Mouse (Mus musculus): Measurements from ENCODE around the gene Lrrc74b. TPM values are rescaled to one million over a fixed set of nuclear protein-coding genes. Genes with fewer than 3 reads are reported as not detected.
"Not testable (repeated sequence)": the region's sequence is repeated elsewhere in the genome, so short reads cannot be mapped to it uniquely, and the experiment has no call there.

Gene Lrrc74b
- total RNA-seq, 1 experiment from 2014 or later = not detected

- not testable (repeated sequence) for ATAC-seq (replicated peaks; ENCODE audit: insufficient number of reproducible peaks, low FRiP score, low TSS enrichment, poor library complexity, severe bottlenecking)
Observed at GRCm38 (mm10) chr16:17554702-17555101, 6.3 kb downstream of the Lrrc74b start.

GRCm38 (mm10) chr16:17553910-17554685 lies 6.9 kb downstream of the Lrrc74b start:
- peak; percentile 69 for ATAC-seq (replicated peaks; ENCODE audit: insufficient number of reproducible peaks, low FRiP score, low TSS enrichment, poor library complexity, severe bottlenecking)

GRCm38 (mm10) chr16:17552837-17553236 lies 8.2 kb downstream of the Lrrc74b start:
- no peak for ATAC-seq (replicated peaks; ENCODE audit: insufficient number of reproducible peaks, low FRiP score, low TSS enrichment, poor library complexity, severe bottlenecking)

GRCm38 (mm10) chr16:17542632-17543031 lies 18.4 kb downstream of the Lrrc74b start:
- ATAC-seq (replicated peaks; ENCODE audit: insufficient number of reproducible peaks, low FRiP score, low TSS enrichment, poor library complexity, severe bottlenecking) = no peak

GRCm38 (mm10) chr16:17536584-17536983 lies 24.5 kb downstream of the Lrrc74b start:
- no peak for ATAC-seq (replicated peaks; ENCODE audit: insufficient number of reproducible peaks, low FRiP score, low TSS enrichment, poor library complexity, severe bottlenecking)

GRCm38 (mm10) chr16:17532676-17533329 lies 28.2 kb downstream of the Lrrc74b start:
- ATAC-seq (replicated peaks; ENCODE audit: insufficient number of reproducible peaks, low FRiP score, low TSS enrichment, poor library complexity, severe bottlenecking) = no peak

GRCm38 (mm10) chr16:17532271-17532670 lies 28.8 kb downstream of the Lrrc74b start:
- no peak for ATAC-seq (replicated peaks; ENCODE audit: insufficient number of reproducible peaks, low FRiP score, low TSS enrichment, poor library complexity, severe bottlenecking)

GRCm38 (mm10) chr16:17530640-17531288 lies 30.3 kb downstream of the Lrrc74b start, which contains the start of gene Thap7:
Gene Thap7, minus strand, starts transcription at chr16:17531136.
- ATAC-seq (replicated peaks; ENCODE audit: insufficient number of reproducible peaks, low FRiP score, low TSS enrichment, poor library complexity, severe bottlenecking) = peak; percentile 92

- no peak for ATAC-seq (replicated peaks; ENCODE audit: insufficient number of reproducible peaks, low FRiP score, low TSS enrichment, poor library complexity, severe bottlenecking)
Observed at GRCm38 (mm10) chr16:17529981-17530586, 31.0 kb downstream of the Lrrc74b start.

GRCm38 (mm10) chr16:17528276-17528675 lies 32.8 kb downstream of the Lrrc74b start:
- no peak for ATAC-seq (replicated peaks; ENCODE audit: insufficient number of reproducible peaks, low FRiP score, low TSS enrichment, poor library complexity, severe bottlenecking)

- no peak for ATAC-seq (replicated peaks; ENCODE audit: insufficient number of reproducible peaks, low FRiP score, low TSS enrichment, poor library complexity, severe bottlenecking)
Observed at GRCm38 (mm10) chr16:17527606-17528005, 33.4 kb downstream of the Lrrc74b start.

- ATAC-seq (replicated peaks; ENCODE audit: insufficient number of reproducible peaks, low FRiP score, low TSS enrichment, poor library complexity, severe bottlenecking) = no peak
Observed at GRCm38 (mm10) chr16:17526223-17526622, 34.8 kb downstream of the Lrrc74b start.

- no peak for ATAC-seq (replicated peaks; ENCODE audit: insufficient number of reproducible peaks, low FRiP score, low TSS enrichment, poor library complexity, severe bottlenecking)
Observed at GRCm38 (mm10) chr16:17525524-17525923, 35.5 kb downstream of the Lrrc74b start.

- no peak for ATAC-seq (replicated peaks; ENCODE audit: insufficient number of reproducible peaks, low FRiP score, low TSS enrichment, poor library complexity, severe bottlenecking)
Observed at GRCm38 (mm10) chr16:17524156-17524555, 36.9 kb downstream of the Lrrc74b start.

GRCm38 (mm10) chr16:17518910-17519309 lies 42.1 kb downstream of the Lrrc74b start:
- no peak for ATAC-seq (replicated peaks; ENCODE audit: insufficient number of reproducible peaks, low FRiP score, low TSS enrichment, poor library complexity, severe bottlenecking)

GRCm38 (mm10) chr16:17511431-17511830 lies 49.6 kb downstream of the Lrrc74b start:
- no peak for ATAC-seq (replicated peaks; ENCODE audit: insufficient number of reproducible peaks, low FRiP score, low TSS enrichment, poor library complexity, severe bottlenecking)

GRCm38 (mm10) chr16:17510686-17511085 lies 50.4 kb downstream of the Lrrc74b start:
- no peak for ATAC-seq (replicated peaks; ENCODE audit: insufficient number of reproducible peaks, low FRiP score, low TSS enrichment, poor library complexity, severe bottlenecking)

GRCm38 (mm10) chr16:17510143-17510542 lies 50.9 kb downstream of the Lrrc74b start:
- ATAC-seq (replicated peaks; ENCODE audit: insufficient number of reproducible peaks, low FRiP score, low TSS enrichment, poor library complexity, severe bottlenecking) = no peak

GRCm38 (mm10) chr16:17509240-17509597 lies 51.8 kb downstream of the Lrrc74b start:
- no peak for ATAC-seq (replicated peaks; ENCODE audit: insufficient number of reproducible peaks, low FRiP score, low TSS enrichment, poor library complexity, severe bottlenecking)
